ENCODE assay signal across 9 mouse cellular contexts in genomic region chr7:68030846-68031245, GRCm38 (mm10).
DNase-seq lines count a peak whose midpoint lies in the region; ATAC-seq lines count a peak whose summit lies in the region.
"Had no signal": no experiment of that assay in that cellular context is flagged by ENCODE, and none has a peak within 500 bp of the region (broad histone marks: within the 10 kb centered on the region; RNA-seq: fewer than 3 reads in every experiment).

No protein-coding gene starts in this region.

- no peak overlapping the region for H3K4me3 ChIP-seq in forebrain, embryonic 10.5 days
- no peak overlapping the region for H3K4me3 ChIP-seq in forebrain, embryonic 15.5 days
- H3K4me3 ChIP-seq in kidney, embryonic 16.5 days (ENCODE audit: low read length): no peak overlapping the region
- H3K4me3 ChIP-seq in hindbrain, embryonic 15.5 days: no peak overlapping the region

- no peak for DNase-seq in forebrain, embryonic 10.5 days (ENCODE audit: extremely low spot score, low spot score)
- no peak for DNase-seq in kidney, adult 18-20 months
- peak; percentile 25 for DNase-seq in retina, embryonic 14.5 days (ENCODE audit: low spot score)
- DNase-seq in thymus, postnatal 14 days: no peak
- no peak for DNase-seq in frontal cortex, adult 2 months (ENCODE audit: extremely low spot score in 1 of 2, low spot score in 1 of 2)

- peaks cover 55% of the 10 kb centered on the region for H3K4me1 ChIP-seq in forebrain, embryonic 10.5 days
- peaks cover 26% of the 10 kb centered on the region for H3K4me1 ChIP-seq in forebrain, embryonic 15.5 days
- H3K4me1 ChIP-seq in kidney, embryonic 16.5 days (ENCODE audit: insufficient read depth, low read length): peaks cover 40% of the 10 kb centered on the region
- H3K4me1 ChIP-seq in hindbrain, embryonic 15.5 days (replicated peaks): peaks cover 44% of the 10 kb centered on the region

- peaks cover 8% of the 10 kb centered on the region; the same call in 1 of the 2 replicates for H3K36me3 ChIP-seq in forebrain, embryonic 10.5 days (replicated peaks)
- no peaks in the 10 kb centered on the region for H3K36me3 ChIP-seq in forebrain, embryonic 15.5 days
- 0 out of 2 replicates have a peak, but pooled peaks cover 2% of the 10 kb centered on the region for H3K36me3 ChIP-seq in kidney, embryonic 16.5 days (ENCODE audit: insufficient read depth, low read length)
- no peaks in the 10 kb centered on the region for H3K36me3 ChIP-seq in hindbrain, embryonic 15.5 days

- no peaks in the 10 kb centered on the region for H3K9me3 ChIP-seq in forebrain, embryonic 10.5 days
- no peaks in the 10 kb centered on the region for H3K9me3 ChIP-seq in forebrain, embryonic 15.5 days
- H3K9me3 ChIP-seq in kidney, embryonic 16.5 days (ENCODE audit: low read length): no peaks in the 10 kb centered on the region
- H3K9me3 ChIP-seq in hindbrain, embryonic 15.5 days: no peaks in the 10 kb centered on the region

- 43% methylated on average over 9 of the region's 9 CpGs for WGBS in forebrain, embryonic 10.5 days
- 22% methylated on average over 9 of the region's 9 CpGs for WGBS in forebrain, embryonic 15.5 days
- 30% methylated on average over 9 of the region's 9 CpGs for WGBS in kidney, embryonic 16.5 days
- WGBS in hindbrain, embryonic 15.5 days: 19% methylated on average over 9 of the region's 9 CpGs

- ATAC-seq in forebrain, embryonic 15.5 days (replicated peaks): no peak
- ATAC-seq in kidney, embryonic 16.5 days (ENCODE audit: low FRiP score, low TSS enrichment): peak; percentile 52; the same call in 1 of the 2 replicates
- no peak for ATAC-seq in hindbrain, embryonic 15.5 days (ENCODE audit: low FRiP score, low read depth)
- ATAC-seq: CD4-positive, CD25-positive, alpha-beta regulatory T cell, adult 4 months had no signal

- no peaks in the 10 kb centered on the region for H3K27me3 ChIP-seq in forebrain, embryonic 10.5 days (ENCODE audit: poor library complexity, severe bottlenecking)
- no peaks in the 10 kb centered on the region for H3K27me3 ChIP-seq in forebrain, embryonic 15.5 days
- H3K27me3 ChIP-seq in kidney, embryonic 16.5 days (ENCODE audit: insufficient read depth, low read length): no peaks in the 10 kb centered on the region
- H3K27me3 ChIP-seq in hindbrain, embryonic 15.5 days: no peaks in the 10 kb centered on the region

- no peak overlapping the region for H3K4me2 ChIP-seq in forebrain, embryonic 15.5 days (replicated peaks)
- no peak overlapping the region for H3K4me2 ChIP-seq in kidney, embryonic 16.5 days (replicated peaks; ENCODE audit: low read depth, low read length)
- peak overlapping the region; percentile 14 for H3K4me2 ChIP-seq in hindbrain, embryonic 15.5 days

- peak overlapping the region; percentile 15; the same call in 1 of the 2 replicates for H3K27ac ChIP-seq in forebrain, embryonic 10.5 days
- no peak overlapping the region for H3K27ac ChIP-seq in forebrain, embryonic 15.5 days (replicated peaks)
- no peak overlapping the region for H3K27ac ChIP-seq in kidney, embryonic 16.5 days (ENCODE audit: low read length)
- H3K27ac ChIP-seq in hindbrain, embryonic 15.5 days (replicated peaks): no peak overlapping the region

- no peak overlapping the region for H3K9ac ChIP-seq in forebrain, embryonic 15.5 days (replicated peaks)
- no peak overlapping the region for H3K9ac ChIP-seq in kidney, embryonic 16.5 days (replicated peaks; ENCODE audit: low read length)
- no peak overlapping the region for H3K9ac ChIP-seq in hindbrain, embryonic 15.5 days
